Mouse (Mus musculus): Measurements from ENCODE around the gene Cnot11. TPM values are rescaled to one million over a fixed set of nuclear protein-coding genes. Genes with fewer than 3 reads are reported as not detected.

The Cnot11 gene
- polyA plus RNA-seq, 1 experiment from 2014 or later = 34.8 TPM

GRCm38 (mm10) chr1:39575778-39576375 is 41.1 kb downstream of the Cnot11 start:
- DNase-seq (ENCODE audit: low spot score) (no peak), ATAC-seq (replicated peaks; ENCODE audit: insufficient number of reproducible peaks, low FRiP score, low TSS enrichment, low read depth) (no peak)
- Histone ChIP-seq H3K9ac (replicated peaks; ENCODE audit: low read length) (peak overlapping the region; percentile 91), H3K4me1 (ENCODE audit: control insufficient read depth, insufficient read depth, low read length) (no peaks in the 10 kb centered on the region), H3K27ac (replicated peaks; ENCODE audit: low read depth, low read length) (no peak overlapping the region), H3K9me3 (replicated peaks; ENCODE audit: control insufficient read depth, low read length) (no peaks in the 10 kb centered on the region), H3K4me3 (ENCODE audit: low read depth, low read length) (peak overlapping the region; percentile 81), H3K36me3 (replicated peaks; ENCODE audit: control insufficient read depth, insufficient read depth, low read depth, low read length) (no peaks in the 10 kb centered on the region), H3K4me2 (ENCODE audit: low read depth, low read length) (peak overlapping the region; percentile 58), H3K27me3 (ENCODE audit: control insufficient read depth, insufficient read depth, low read length) (no peaks in the 10 kb centered on the region)
- WGBS = 21% methylated on average over 8 of the region's 8 CpGs

GRCm38 (mm10) chr1:39576431-39577243 is 41.8 kb downstream of the Cnot11 start:
- Histone ChIP-seq H3K4me3 (ENCODE audit: low read depth, low read length) (peak overlapping the region; percentile 81), H3K27me3 (ENCODE audit: control insufficient read depth, insufficient read depth, low read length) (no peaks in the 10 kb centered on the region), H3K9me3 (replicated peaks; ENCODE audit: control insufficient read depth, low read length) (no peaks in the 10 kb centered on the region), H3K27ac (replicated peaks; ENCODE audit: low read depth, low read length) (peak overlapping the region; percentile 96), H3K36me3 (replicated peaks; ENCODE audit: control insufficient read depth, insufficient read depth, low read depth, low read length) (no peaks in the 10 kb centered on the region), H3K4me2 (ENCODE audit: low read depth, low read length) (peak overlapping the region; percentile 58), H3K4me1 (ENCODE audit: control insufficient read depth, insufficient read depth, low read length) (no peaks in the 10 kb centered on the region), H3K9ac (replicated peaks; ENCODE audit: low read length) (peak overlapping the region; percentile 91)
- peak; percentile 82 for ATAC-seq (replicated peaks; ENCODE audit: insufficient number of reproducible peaks, low FRiP score, low TSS enrichment, low read depth)
- DNase-seq (ENCODE audit: low spot score) = peak; percentile 55
- WGBS = under 1% methylated on average over 87 of the region's 88 CpGs

- DNase-seq (ENCODE audit: low spot score) = peak; percentile 95
- H3K4me3 ChIP-seq (ENCODE audit: low read depth, low read length) = peak within 1 kb of the TSS; percentile 81
- peak within 1 kb of the TSS; percentile 96 for H3K27ac ChIP-seq (replicated peaks; ENCODE audit: low read depth, low read length)
- no peaks in the 10 kb centered on the region for H3K27me3 ChIP-seq (ENCODE audit: control insufficient read depth, insufficient read depth, low read length)
- H3K4me1 ChIP-seq (ENCODE audit: control insufficient read depth, insufficient read depth, low read length) = no peaks in the 10 kb centered on the region
- H3K4me2 ChIP-seq (ENCODE audit: low read depth, low read length) = peak within 1 kb of the TSS; percentile 58
- peak within 1 kb of the TSS; percentile 91 for H3K9ac ChIP-seq (replicated peaks; ENCODE audit: low read length)
- peak; percentile 95 for ATAC-seq (replicated peaks; ENCODE audit: insufficient number of reproducible peaks, low FRiP score, low TSS enrichment, low read depth)
- no peaks in the 10 kb centered on the region for H3K9me3 ChIP-seq (replicated peaks; ENCODE audit: control insufficient read depth, low read length)
- under 1% methylated on average over 48 of the region's 49 CpGs for WGBS
- no peaks in the 10 kb centered on the region for H3K36me3 ChIP-seq (replicated peaks; ENCODE audit: control insufficient read depth, insufficient read depth, low read depth, low read length)
Measured at GRCm38 (mm10) chr1:39577253-39577705, 42.5 kb downstream of the Cnot11 start, which contains the start of gene Rnf149. Gene Rnf149 (minus strand): TSS chr1:39577405.

DNA sequence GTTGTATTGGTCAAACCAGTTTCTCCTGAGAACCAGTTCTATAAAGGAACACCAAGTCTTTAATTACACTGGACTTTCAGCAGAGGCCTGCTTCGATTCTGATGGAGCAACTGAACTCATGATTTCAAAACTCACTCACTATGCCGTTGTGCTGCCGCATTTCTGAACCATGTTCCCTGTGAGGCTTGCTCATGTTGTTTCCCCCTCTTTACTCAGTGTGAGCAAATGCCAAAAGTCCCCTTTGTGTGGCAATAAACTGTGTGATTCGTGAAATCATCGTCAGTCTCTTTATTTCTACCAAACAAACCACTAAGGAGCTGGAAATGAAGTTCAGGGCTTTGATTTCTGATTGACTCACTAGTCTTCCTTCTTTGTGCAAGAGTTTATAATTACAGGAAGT is 43.7 kb downstream of the Cnot11 start:
- ATAC-seq (replicated peaks; ENCODE audit: insufficient number of reproducible peaks, low FRiP score, low TSS enrichment, low read depth) (no peak), DNase-seq (ENCODE audit: low spot score) (no peak)
- Histone ChIP-seq H3K4me2 (ENCODE audit: low read depth, low read length) (no peak overlapping the region), H3K9ac (replicated peaks; ENCODE audit: low read length) (no peak overlapping the region), H3K36me3 (replicated peaks; ENCODE audit: control insufficient read depth, insufficient read depth, low read depth, low read length) (no peaks in the 10 kb centered on the region), H3K4me1 (ENCODE audit: control insufficient read depth, insufficient read depth, low read length) (no peaks in the 10 kb centered on the region), H3K4me3 (ENCODE audit: low read depth, low read length) (no peak overlapping the region), H3K27me3 (ENCODE audit: control insufficient read depth, insufficient read depth, low read length) (no peaks in the 10 kb centered on the region), H3K9me3 (replicated peaks; ENCODE audit: control insufficient read depth, low read length) (no peaks in the 10 kb centered on the region), H3K27ac (replicated peaks; ENCODE audit: low read depth, low read length) (no peak overlapping the region)
- WGBS = 66% methylated on average over 5 of the region's 5 CpGs

GRCm38 (mm10) chr1:39579139-39579538 is 44.3 kb downstream of the Cnot11 start:
- Histone ChIP-seq H3K27ac (replicated peaks; ENCODE audit: low read depth, low read length) (no peak overlapping the region), H3K9me3 (replicated peaks; ENCODE audit: control insufficient read depth, low read length) (no peaks in the 10 kb centered on the region), H3K36me3 (replicated peaks; ENCODE audit: control insufficient read depth, insufficient read depth, low read depth, low read length) (no peaks in the 10 kb centered on the region), H3K4me1 (ENCODE audit: control insufficient read depth, insufficient read depth, low read length) (no peaks in the 10 kb centered on the region), H3K27me3 (ENCODE audit: control insufficient read depth, insufficient read depth, low read length) (no peaks in the 10 kb centered on the region), H3K9ac (replicated peaks; ENCODE audit: low read length) (no peak overlapping the region), H3K4me3 (ENCODE audit: low read depth, low read length) (no peak overlapping the region), H3K4me2 (ENCODE audit: low read depth, low read length) (no peak overlapping the region)
- 82% methylated on average over 6 of the region's 6 CpGs for WGBS
- ATAC-seq (replicated peaks; ENCODE audit: insufficient number of reproducible peaks, low FRiP score, low TSS enrichment, low read depth) (no peak), DNase-seq (ENCODE audit: low spot score) (no peak)

DNA sequence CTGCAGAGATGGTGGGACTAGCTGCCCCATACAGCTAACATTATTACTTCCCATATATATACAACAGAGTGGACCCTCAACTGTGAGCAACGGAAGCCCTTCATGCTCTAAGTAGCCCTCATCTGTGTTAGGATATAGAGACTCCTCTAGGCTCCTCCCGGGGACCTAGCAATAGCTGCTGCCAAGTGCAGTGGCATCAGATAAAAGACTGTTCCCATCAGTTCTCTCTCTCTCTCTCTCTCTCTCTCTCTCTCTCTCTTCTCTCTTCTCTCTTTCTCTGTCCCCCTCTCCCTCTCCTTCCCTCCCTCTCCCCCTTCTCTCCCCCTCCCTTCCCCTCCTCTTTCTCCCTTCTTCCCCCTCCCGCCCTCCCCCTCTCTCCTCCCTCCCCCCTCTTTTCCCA is 46.4 kb downstream of the Cnot11 start:
- H3K4me1 ChIP-seq (ENCODE audit: control insufficient read depth, insufficient read depth, low read length) = no peaks in the 10 kb centered on the region
- H3K4me3 ChIP-seq (ENCODE audit: low read depth, low read length) = no peak overlapping the region
- H3K4me2 ChIP-seq (ENCODE audit: low read depth, low read length) = no peak overlapping the region
- H3K27ac ChIP-seq (replicated peaks; ENCODE audit: low read depth, low read length) = no peak overlapping the region
- 77% methylated on average over 2 of the region's 3 CpGs for WGBS
- DNase-seq (ENCODE audit: low spot score) (no peak), ATAC-seq (replicated peaks; ENCODE audit: insufficient number of reproducible peaks, low FRiP score, low TSS enrichment, low read depth) (no peak)
- no peak overlapping the region for H3K9ac ChIP-seq (replicated peaks; ENCODE audit: low read length)
- no peaks in the 10 kb centered on the region for H3K9me3 ChIP-seq (replicated peaks; ENCODE audit: control insufficient read depth, low read length)
- no peaks in the 10 kb centered on the region for H3K27me3 ChIP-seq (ENCODE audit: control insufficient read depth, insufficient read depth, low read length)
- no peaks in the 10 kb centered on the region for H3K36me3 ChIP-seq (replicated peaks; ENCODE audit: control insufficient read depth, insufficient read depth, low read depth, low read length)

GRCm38 (mm10) chr1:39583173-39583572 is 48.4 kb downstream of the Cnot11 start:
- Histone ChIP-seq H3K4me2 (ENCODE audit: low read depth, low read length) (no peak overlapping the region), H3K4me1 (ENCODE audit: control insufficient read depth, insufficient read depth, low read length) (no peaks in the 10 kb centered on the region), H3K4me3 (ENCODE audit: low read depth, low read length) (no peak overlapping the region), H3K9ac (replicated peaks; ENCODE audit: low read length) (no peak overlapping the region), H3K36me3 (replicated peaks; ENCODE audit: control insufficient read depth, insufficient read depth, low read depth, low read length) (no peaks in the 10 kb centered on the region), H3K27me3 (ENCODE audit: control insufficient read depth, insufficient read depth, low read length) (no peaks in the 10 kb centered on the region), H3K27ac (replicated peaks; ENCODE audit: low read depth, low read length) (no peak overlapping the region), H3K9me3 (replicated peaks; ENCODE audit: control insufficient read depth, low read length) (no peaks in the 10 kb centered on the region)
- WGBS = 91% methylated on average over 9 of the region's 9 CpGs
- no peak for ATAC-seq (replicated peaks; ENCODE audit: insufficient number of reproducible peaks, low FRiP score, low TSS enrichment, low read depth)
- no peak for DNase-seq (ENCODE audit: low spot score)

GRCm38 (mm10) chr1:39585416-39585815 is 50.6 kb downstream of the Cnot11 start:
- Histone ChIP-seq H3K4me1 (ENCODE audit: control insufficient read depth, insufficient read depth, low read length) (no peaks in the 10 kb centered on the region), H3K27ac (replicated peaks; ENCODE audit: low read depth, low read length) (no peak overlapping the region), H3K36me3 (replicated peaks; ENCODE audit: control insufficient read depth, insufficient read depth, low read depth, low read length) (no peaks in the 10 kb centered on the region), H3K4me3 (ENCODE audit: low read depth, low read length) (no peak overlapping the region), H3K9ac (replicated peaks; ENCODE audit: low read length) (no peak overlapping the region), H3K4me2 (ENCODE audit: low read depth, low read length) (no peak overlapping the region), H3K27me3 (ENCODE audit: control insufficient read depth, insufficient read depth, low read length) (no peaks in the 10 kb centered on the region), H3K9me3 (replicated peaks; ENCODE audit: control insufficient read depth, low read length) (no peaks in the 10 kb centered on the region)
- 90% methylated on average over 9 of the region's 9 CpGs for WGBS
- DNase-seq (ENCODE audit: low spot score) = no peak
- ATAC-seq (replicated peaks; ENCODE audit: insufficient number of reproducible peaks, low FRiP score, low TSS enrichment, low read depth) = no peak
